Mouse (Mus musculus): ENCODE measurements around the gene Atp6v1e1.

Atp6v1e1 gene

GRCm38 (mm10) chr6:120772025-120772424 lies 50.6 kb downstream of the Atp6v1e1 start:
- DNase-seq (ENCODE audit: low read depth, low spot score) = no peak
- no peaks in the 10 kb centered on the region for H3K27me3 ChIP-seq (ENCODE audit: control insufficient read depth, insufficient read depth, low read length, poor library complexity, severe bottlenecking)
- H3K36me3 ChIP-seq (ENCODE audit: control insufficient read depth, insufficient read depth, low read length, poor library complexity, severe bottlenecking) = no peaks in the 10 kb centered on the region

DNA sequence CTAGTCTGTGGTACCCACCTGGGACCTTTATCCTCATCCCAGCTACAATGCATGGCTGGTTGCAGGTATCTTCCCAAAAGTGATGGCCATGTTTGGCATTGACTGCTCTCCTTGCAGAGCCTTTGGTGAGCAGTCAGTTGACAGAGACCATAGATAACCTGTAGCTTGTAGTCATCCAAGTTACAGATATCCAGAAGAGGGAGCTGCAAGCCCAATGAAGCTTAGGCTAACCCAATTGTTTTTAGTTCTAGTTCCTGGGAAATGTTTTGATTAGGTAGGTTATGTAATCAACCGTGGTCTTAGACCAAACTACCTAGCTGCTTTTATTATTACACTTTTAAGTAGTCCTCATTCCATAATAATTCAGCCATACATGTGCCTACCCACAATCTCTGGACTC lies 51.2 kb downstream of the Atp6v1e1 start:
- no peak for DNase-seq (ENCODE audit: low read depth, low spot score)
- H3K27me3 ChIP-seq (ENCODE audit: control insufficient read depth, insufficient read depth, low read length, poor library complexity, severe bottlenecking) = no peaks in the 10 kb centered on the region
- H3K36me3 ChIP-seq (ENCODE audit: control insufficient read depth, insufficient read depth, low read length, poor library complexity, severe bottlenecking) = no peaks in the 10 kb centered on the region

GRCm38 (mm10) chr6:120769972-120770371 lies 52.6 kb downstream of the Atp6v1e1 start:
- no peak for DNase-seq (ENCODE audit: low read depth, low spot score)
- H3K36me3 ChIP-seq (ENCODE audit: control insufficient read depth, insufficient read depth, low read length, poor library complexity, severe bottlenecking) = no peaks in the 10 kb centered on the region
- H3K27me3 ChIP-seq (ENCODE audit: control insufficient read depth, insufficient read depth, low read length, poor library complexity, severe bottlenecking) = no peaks in the 10 kb centered on the region

GRCm38 (mm10) chr6:120761151-120761550 lies 61.4 kb downstream of the Atp6v1e1 start:
- Histone ChIP-seq H3K27me3 (ENCODE audit: control insufficient read depth, insufficient read depth, low read length, poor library complexity, severe bottlenecking) (no peaks in the 10 kb centered on the region), H3K36me3 (ENCODE audit: control insufficient read depth, insufficient read depth, low read length, poor library complexity, severe bottlenecking) (peaks cover 19% of the 10 kb centered on the region)
- no peak for DNase-seq (ENCODE audit: low read depth, low spot score)

GRCm38 (mm10) chr6:120746416-120746815 lies 76.2 kb downstream of the Atp6v1e1 start:
- Histone ChIP-seq H3K36me3 (ENCODE audit: control insufficient read depth, insufficient read depth, low read length, poor library complexity, severe bottlenecking) (no peaks in the 10 kb centered on the region; the same call in none of the 2 replicates), H3K27me3 (ENCODE audit: control insufficient read depth, insufficient read depth, low read length, poor library complexity, severe bottlenecking) (no peaks in the 10 kb centered on the region)
- DNase-seq (ENCODE audit: low read depth, low spot score) = no peak
